In genomic region chr1:106279404-106280123, GRCm38 (mm10) we compare ENCODE assay signal across 9 mouse cellular contexts.
DNase-seq lines count a peak whose midpoint lies in the region; ATAC-seq and TF ChIP-seq lines count a peak whose summit lies in the region.
"Had no signal": no experiment of that assay in that cellular context is flagged by ENCODE, and none has a peak within 500 bp of the region (broad histone marks: within the 10 kb centered on the region; RNA-seq: fewer than 3 reads in every experiment).

No protein-coding gene starts in this region.

- H3K27me3 ChIP-seq in forebrain, embryonic 15.5 days: no peaks in the 10 kb centered on the region
- H3K27me3 ChIP-seq in forebrain, embryonic 11.5 days (ENCODE audit: control insufficient read depth, insufficient read depth, low read length): no peaks in the 10 kb centered on the region
- no peaks in the 10 kb centered on the region for H3K27me3 ChIP-seq in hindbrain, postnatal 0 days (ENCODE audit: insufficient read depth, low read length)
- no peaks in the 10 kb centered on the region for H3K27me3 ChIP-seq in hindbrain, embryonic 16.5 days (replicated peaks; ENCODE audit: control insufficient read depth, insufficient read depth, low read length)
- no peaks in the 10 kb centered on the region for H3K27me3 ChIP-seq in heart, postnatal 0 days (ENCODE audit: control insufficient read depth, insufficient read depth, low read length)

- H3K4me1 ChIP-seq in forebrain, embryonic 15.5 days: peaks cover 43% of the 10 kb centered on the region
- H3K4me1 ChIP-seq in forebrain, embryonic 11.5 days (replicated peaks; ENCODE audit: control insufficient read depth, insufficient read depth, low read length): 0 out of 2 replicates have a peak, but pooled peaks cover 3% of the 10 kb centered on the region
- H3K4me1 ChIP-seq in hindbrain, postnatal 0 days (ENCODE audit: insufficient read depth, low read length): peaks cover 7% of the 10 kb centered on the region; the same call in 1 of the 2 replicates
- peaks cover 12% of the 10 kb centered on the region for H3K4me1 ChIP-seq in hindbrain, embryonic 16.5 days (ENCODE audit: control insufficient read depth, insufficient read depth, low read depth, low read length)
- H3K4me1 ChIP-seq in brown adipose tissue, adult 24 weeks (ENCODE audit: control insufficient read depth, insufficient read depth, insufficient read length, low read length): peaks cover 27% of the 10 kb centered on the region
- H3K4me1 ChIP-seq in heart, postnatal 0 days (ENCODE audit: control insufficient read depth, insufficient read depth): 0 out of 2 replicates have a peak, but pooled peaks cover 3% of the 10 kb centered on the region

- H3K36me3 ChIP-seq in forebrain, embryonic 15.5 days: no peaks in the 10 kb centered on the region
- no peaks in the 10 kb centered on the region for H3K36me3 ChIP-seq in forebrain, embryonic 11.5 days (ENCODE audit: control insufficient read depth, insufficient read depth, low read length)
- no peaks in the 10 kb centered on the region for H3K36me3 ChIP-seq in hindbrain, postnatal 0 days (ENCODE audit: insufficient read depth, low read length)
- H3K36me3 ChIP-seq in hindbrain, embryonic 16.5 days (ENCODE audit: control insufficient read depth, insufficient read depth, low read length): no peaks in the 10 kb centered on the region
- no peaks in the 10 kb centered on the region for H3K36me3 ChIP-seq in heart, postnatal 0 days (replicated peaks; ENCODE audit: control insufficient read depth, insufficient read depth, low read length)

- peak; percentile 52 for ATAC-seq in forebrain, embryonic 15.5 days (replicated peaks)
- no peak; the same call in 1 of the 2 replicates for ATAC-seq in forebrain, embryonic 11.5 days (replicated peaks; ENCODE audit: low FRiP score)
- peak; percentile 62 for ATAC-seq in hindbrain, postnatal 0 days
- no peak; the same call in 1 of the 2 replicates for ATAC-seq in hindbrain, embryonic 16.5 days
- ATAC-seq in heart, postnatal 0 days (ENCODE audit: insufficient read depth, low read depth): 0 out of 2 replicates have a peak, but pooled peaks have one; percentile 53

- TF ChIP-seq EP300 in heart, postnatal 0 days (IDR thresholded peaks at IDR 0.05; ENCODE audit: low read depth): no peak

- H3K27ac ChIP-seq in forebrain, embryonic 15.5 days (replicated peaks): no peak overlapping the region
- no peak overlapping the region for H3K27ac ChIP-seq in forebrain, embryonic 11.5 days (ENCODE audit: low read depth, low read length)
- H3K27ac ChIP-seq in hindbrain, postnatal 0 days: 0 out of 2 replicates have a peak overlapping the region, but pooled peaks have one; percentile 0
- no peak overlapping the region for H3K27ac ChIP-seq in hindbrain, embryonic 16.5 days (ENCODE audit: low read depth, low read length)
- H3K27ac ChIP-seq in brown adipose tissue, adult 24 weeks (replicated peaks; ENCODE audit: low read depth, low read length): peak overlapping the region; percentile 35
- H3K27ac ChIP-seq in heart, postnatal 0 days (ENCODE audit: low read depth): peak overlapping the region; percentile 39; the same call in 1 of the 2 replicates
- H3K27ac ChIP-seq: liver, embryonic 14.5 days had no signal

- DNase-seq in forebrain, embryonic 11.5 days (ENCODE audit: low spot score): no peak
- no peak for DNase-seq in hindbrain, postnatal 0 days (ENCODE audit: low spot score)
- DNase-seq in heart, postnatal 0 days (ENCODE audit: low spot score): no peak
- DNase-seq in testis, postnatal 14 days (ENCODE audit: low spot score): no peak
- no peak for DNase-seq in kidney, adult 9 months

- 65% methylated on average over 2 of the region's 2 CpGs for WGBS in forebrain, embryonic 15.5 days
- 86% methylated on average over 2 of the region's 2 CpGs for WGBS in forebrain, embryonic 11.5 days
- 55% methylated on average over 2 of the region's 2 CpGs for WGBS in hindbrain, postnatal 0 days
- 65% methylated on average over 2 of the region's 2 CpGs for WGBS in hindbrain, embryonic 16.5 days
- WGBS in heart, postnatal 0 days: 74% methylated on average over 2 of the region's 2 CpGs

- no peak overlapping the region for H3K4me2 ChIP-seq in forebrain, embryonic 15.5 days (replicated peaks)
- no peak overlapping the region for H3K4me2 ChIP-seq in forebrain, embryonic 11.5 days (ENCODE audit: low read depth, low read length, severe bottlenecking)
- no peak overlapping the region for H3K4me2 ChIP-seq in hindbrain, postnatal 0 days (ENCODE audit: low read depth, low read length)
- no peak overlapping the region for H3K4me2 ChIP-seq in hindbrain, embryonic 16.5 days (ENCODE audit: low read length)
- no peak overlapping the region for H3K4me2 ChIP-seq in heart, postnatal 0 days (ENCODE audit: low read depth, low read length)

- H3K4me3 ChIP-seq in forebrain, embryonic 15.5 days: no peak overlapping the region
- H3K4me3 ChIP-seq in forebrain, embryonic 11.5 days (ENCODE audit: low read depth, low read length): no peak overlapping the region
- H3K4me3 ChIP-seq in hindbrain, postnatal 0 days (ENCODE audit: low read length): no peak overlapping the region
- no peak overlapping the region for H3K4me3 ChIP-seq in hindbrain, embryonic 16.5 days (ENCODE audit: low read length)
- no peak overlapping the region for H3K4me3 ChIP-seq in brown adipose tissue, adult 24 weeks (ENCODE audit: insufficient read depth, low read depth, low read length)
- no peak overlapping the region for H3K4me3 ChIP-seq in heart, postnatal 0 days (ENCODE audit: low read depth, low read length)

- no peak overlapping the region for H3K9ac ChIP-seq in forebrain, embryonic 15.5 days (replicated peaks)
- no peak overlapping the region for H3K9ac ChIP-seq in forebrain, embryonic 11.5 days (ENCODE audit: low read length)
- no peak overlapping the region for H3K9ac ChIP-seq in hindbrain, postnatal 0 days (replicated peaks; ENCODE audit: low read length)
- no peak overlapping the region for H3K9ac ChIP-seq in hindbrain, embryonic 16.5 days (ENCODE audit: low read depth, low read length)
- no peak overlapping the region for H3K9ac ChIP-seq in heart, postnatal 0 days (replicated peaks; ENCODE audit: low read depth, low read length)
- H3K9ac ChIP-seq: liver, embryonic 14.5 days had no signal

- no peaks in the 10 kb centered on the region for H3K9me3 ChIP-seq in forebrain, embryonic 15.5 days
- no peaks in the 10 kb centered on the region for H3K9me3 ChIP-seq in forebrain, embryonic 11.5 days (ENCODE audit: control insufficient read depth, low read length)
- no peaks in the 10 kb centered on the region for H3K9me3 ChIP-seq in hindbrain, postnatal 0 days (ENCODE audit: low read length)
- H3K9me3 ChIP-seq in hindbrain, embryonic 16.5 days (ENCODE audit: control insufficient read depth, low read length): no peaks in the 10 kb centered on the region
- no peaks in the 10 kb centered on the region for H3K9me3 ChIP-seq in heart, postnatal 0 days (replicated peaks; ENCODE audit: control insufficient read depth, low read length)

- no peak for TF ChIP-seq CTCF in hindbrain, postnatal 0 days (IDR thresholded peaks at IDR 0.05; ENCODE audit: low read depth)
- TF ChIP-seq CTCF in heart, postnatal 0 days (IDR thresholded peaks at IDR 0.05; ENCODE audit: low read depth): no peak

Comparison
In these comparisons a context has a peak if more than half of its experiments do, and no peak if none do; other contexts are left out.
1. ATAC-seq: peak in forebrain, embryonic 15.5 days (single experiment), hindbrain, postnatal 0 days (single experiment) and heart, postnatal 0 days (single experiment); none in forebrain, embryonic 11.5 days (single experiment) and hindbrain, embryonic 16.5 days (single experiment).
2. H3K27ac ChIP-seq: peak in hindbrain, postnatal 0 days (single experiment), brown adipose tissue, adult 24 weeks (single experiment) and heart, postnatal 0 days (single experiment); none in forebrain, embryonic 15.5 days (single experiment), forebrain, embryonic 11.5 days (single experiment) and hindbrain, embryonic 16.5 days (single experiment).